Mouse (Mus musculus) left cerebral cortex, postnatal 36 days (tissue): ENCODE results near the gene Gns. TPM values are rescaled to one million over a fixed set of nuclear protein-coding genes. Genes with fewer than 3 reads are reported as not detected.

ENCODE experiments used
- DNase-seq, 2 experiments: peaks; one replicate each; pipeline ENCODE4 v3.0.0; 2021 to 2022; ENCODE audit warnings: low spot score in 2 of 2, mixed read lengths in 1 of 2
- intact Hi-C: fragments of 180-260 bp; cut with DNase I; formaldehyde crosslinking; loops from one replicate; pipeline ENCODE4 v1.15.1; 2025
- total RNA-seq, 2 experiments: library from RNA; stranded (reverse); gene quantifications; 2 replicates each; pipeline ENCODE4 v1.2.3; 2021

Gene Gns
- total RNA-seq, 2 experiments from 2014 or later: 78.5 to 80.8 TPM

DNA sequence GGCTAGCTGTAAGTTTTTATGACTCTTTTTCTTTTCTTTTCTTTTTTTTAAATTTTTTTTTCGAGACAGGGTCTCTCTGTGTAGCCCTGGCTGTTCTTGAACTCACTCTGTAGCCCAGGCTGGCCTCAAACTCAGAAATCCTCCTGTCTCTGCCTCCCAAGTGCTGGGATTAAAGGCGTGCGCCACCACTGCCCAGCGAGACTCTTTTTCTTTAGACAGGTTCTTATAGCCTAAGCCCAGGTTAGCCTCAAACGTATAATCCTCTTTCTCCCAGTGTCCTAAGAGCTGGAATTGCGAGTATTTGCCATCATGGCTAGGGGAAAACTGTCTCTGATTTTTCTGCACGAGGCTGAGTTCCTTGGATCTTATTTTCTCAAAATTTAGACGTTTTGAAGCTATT, 1.7 kb upstream of the Gns start:
- DNase-seq: no peak
- intact Hi-C loops: no loop called here

DNA sequence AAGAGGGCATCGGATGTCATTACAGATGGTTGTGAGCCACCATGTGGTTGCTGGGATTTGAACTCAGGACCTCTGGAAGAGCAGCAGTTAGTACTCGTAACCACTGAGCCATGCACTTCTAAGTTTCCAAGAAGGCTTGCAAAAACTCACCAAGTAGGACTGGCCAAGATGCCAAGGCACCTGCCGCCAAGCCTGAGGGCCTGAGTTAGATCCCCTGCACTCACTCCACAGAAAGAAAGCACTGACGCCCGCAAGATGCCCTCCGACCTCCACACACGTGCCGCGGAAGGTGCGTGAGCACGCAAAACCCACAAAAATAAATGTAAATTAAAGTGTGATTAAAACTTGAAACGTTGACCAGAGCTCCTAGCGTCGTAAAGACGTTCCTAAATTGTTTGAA, 584 bp upstream of the Gns start:
- intact Hi-C loops: no loop called here
- DNase-seq: no peak

DNA sequence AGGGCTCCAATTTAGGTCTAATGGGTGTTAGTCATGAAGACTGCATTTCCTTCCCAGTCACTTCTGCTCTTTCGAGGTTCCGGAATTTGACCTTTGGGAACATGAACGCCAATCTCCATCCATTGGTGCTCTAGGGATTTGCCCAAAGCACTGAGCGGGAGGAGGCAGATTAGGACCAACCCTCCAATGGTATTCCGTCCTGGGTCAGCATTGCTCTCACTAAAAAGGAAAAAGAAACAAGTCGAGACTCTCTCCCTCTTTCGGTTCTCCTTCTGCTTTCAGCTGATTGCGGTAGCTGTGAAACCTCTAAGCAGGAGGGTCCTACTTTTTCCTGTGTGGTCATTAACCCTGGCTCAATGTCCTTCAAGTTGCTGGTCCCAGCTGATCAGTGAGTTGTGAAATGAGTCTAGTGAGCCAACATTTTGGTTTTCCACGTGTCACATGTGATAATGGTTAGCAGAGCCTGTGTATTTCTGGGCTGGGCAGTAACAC, 937 bp downstream of the Gns start:
- no peak for DNase-seq
- intact Hi-C loops: loop anchor here (5.0 kb wide), 1 partner anchor 54 kb away; no protein-coding TSS in a partner anchor

DNA sequence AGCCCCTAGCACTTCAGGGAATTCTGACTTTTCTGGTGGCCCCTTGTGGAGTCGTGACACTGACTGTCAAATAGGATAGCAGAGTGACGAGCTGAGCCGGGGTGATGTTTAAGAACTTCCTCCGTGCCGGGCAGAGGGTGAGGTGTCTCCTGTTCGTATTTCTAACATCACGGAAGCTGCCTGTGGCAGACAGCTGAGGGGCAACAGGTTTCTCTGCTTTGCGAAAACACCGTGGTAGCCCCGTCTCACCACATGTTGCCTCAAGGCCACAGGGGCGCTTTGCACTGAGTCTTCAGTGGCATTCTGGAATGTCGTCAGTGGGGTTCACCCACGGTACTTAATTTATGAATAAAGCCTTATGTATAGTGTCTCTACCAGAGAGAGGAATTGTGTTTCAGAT, 2.4 kb downstream of the Gns start:
- intact Hi-C loops: loop anchor here (5.0 kb wide), 1 partner anchor 55 kb away; no protein-coding TSS in a partner anchor
- DNase-seq: no peak

DNA sequence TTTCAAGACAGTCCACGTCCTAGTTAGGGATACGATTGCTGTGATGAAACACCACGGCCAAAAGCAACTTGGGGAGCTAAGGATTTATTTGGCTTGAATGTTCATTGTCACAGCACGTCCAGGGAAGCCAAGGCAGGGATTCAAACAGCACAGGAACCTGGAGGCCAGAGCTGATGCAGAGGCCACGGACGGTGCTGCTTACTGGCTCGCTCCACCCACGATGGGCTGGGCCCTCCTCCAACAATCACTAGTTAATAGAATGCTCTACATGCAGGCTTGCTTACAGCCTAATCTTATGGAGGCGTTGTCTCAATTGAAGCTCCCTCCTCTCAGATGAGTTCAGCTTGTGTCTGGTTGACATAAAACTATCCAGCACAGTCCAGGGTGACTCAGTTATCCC, 2.9 kb downstream of the Gns start:
- no peak for DNase-seq
- intact Hi-C loops: loop anchor here (5.0 kb wide), 1 partner anchor 55 kb away; no protein-coding TSS in a partner anchor

DNA sequence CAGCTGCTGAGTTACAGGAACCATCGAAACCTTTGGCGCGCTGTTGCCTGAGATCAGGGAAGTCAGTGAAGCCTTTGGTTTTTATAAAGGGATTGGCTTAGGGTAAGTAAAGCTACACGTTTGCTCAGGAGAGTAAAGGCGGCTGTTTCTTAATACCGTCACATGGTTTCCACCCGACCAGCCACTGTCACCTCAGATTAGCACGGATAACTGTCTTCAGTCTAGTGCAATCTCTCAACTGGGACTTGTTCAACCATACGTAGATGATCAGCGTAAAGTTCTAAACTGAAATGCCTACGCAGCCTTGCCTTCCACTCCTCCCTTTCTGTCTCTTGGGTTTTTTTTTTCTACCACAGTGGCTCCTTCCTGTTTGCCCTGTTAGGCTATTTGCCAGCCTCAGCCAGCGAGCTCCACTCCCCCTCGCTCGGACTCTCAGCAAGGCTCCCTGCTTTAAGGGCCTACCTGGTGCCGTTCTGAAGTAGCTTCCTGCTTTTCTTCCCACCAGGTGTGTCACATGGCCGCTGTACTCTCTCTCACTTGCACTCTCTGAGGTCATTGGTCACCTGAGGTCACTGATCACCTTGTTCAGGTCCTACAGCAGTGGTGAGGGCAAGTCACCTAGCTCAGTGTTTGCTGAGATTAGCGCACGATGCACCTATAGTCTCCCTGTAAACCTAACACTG, 4.0 kb downstream of the Gns start:
- DNase-seq: no peak
- intact Hi-C loops: loop anchor here (5.0 kb wide), 1 partner anchor 57 kb away; no protein-coding TSS in a partner anchor

DNA sequence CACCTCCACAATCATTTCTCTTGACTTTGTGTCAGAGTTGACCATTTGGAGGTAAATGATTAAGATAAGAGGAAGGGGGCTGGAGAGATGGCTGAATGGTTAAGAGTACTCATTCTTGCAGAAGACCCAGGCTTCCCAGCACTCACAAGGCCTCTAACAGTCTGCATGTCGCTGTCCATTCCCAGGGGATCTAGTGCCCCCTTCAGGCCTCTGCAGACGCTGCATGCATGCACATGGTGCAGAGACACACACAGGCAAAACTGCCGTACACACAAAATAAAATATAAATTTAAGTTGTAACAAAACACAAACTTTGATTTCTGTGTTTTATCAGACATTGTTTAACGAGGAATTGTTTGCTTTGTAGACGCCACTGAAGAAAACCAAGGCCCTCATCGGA, 5.9 kb downstream of the Gns start:
- DNase-seq: no peak
- intact Hi-C loops: no loop called here

- intact Hi-C loops: no loop called here
- no peak for DNase-seq
Observed at GRCm38 (mm10) chr10:121374013-121374412, 9.1 kb downstream of the Gns start.

DNA sequence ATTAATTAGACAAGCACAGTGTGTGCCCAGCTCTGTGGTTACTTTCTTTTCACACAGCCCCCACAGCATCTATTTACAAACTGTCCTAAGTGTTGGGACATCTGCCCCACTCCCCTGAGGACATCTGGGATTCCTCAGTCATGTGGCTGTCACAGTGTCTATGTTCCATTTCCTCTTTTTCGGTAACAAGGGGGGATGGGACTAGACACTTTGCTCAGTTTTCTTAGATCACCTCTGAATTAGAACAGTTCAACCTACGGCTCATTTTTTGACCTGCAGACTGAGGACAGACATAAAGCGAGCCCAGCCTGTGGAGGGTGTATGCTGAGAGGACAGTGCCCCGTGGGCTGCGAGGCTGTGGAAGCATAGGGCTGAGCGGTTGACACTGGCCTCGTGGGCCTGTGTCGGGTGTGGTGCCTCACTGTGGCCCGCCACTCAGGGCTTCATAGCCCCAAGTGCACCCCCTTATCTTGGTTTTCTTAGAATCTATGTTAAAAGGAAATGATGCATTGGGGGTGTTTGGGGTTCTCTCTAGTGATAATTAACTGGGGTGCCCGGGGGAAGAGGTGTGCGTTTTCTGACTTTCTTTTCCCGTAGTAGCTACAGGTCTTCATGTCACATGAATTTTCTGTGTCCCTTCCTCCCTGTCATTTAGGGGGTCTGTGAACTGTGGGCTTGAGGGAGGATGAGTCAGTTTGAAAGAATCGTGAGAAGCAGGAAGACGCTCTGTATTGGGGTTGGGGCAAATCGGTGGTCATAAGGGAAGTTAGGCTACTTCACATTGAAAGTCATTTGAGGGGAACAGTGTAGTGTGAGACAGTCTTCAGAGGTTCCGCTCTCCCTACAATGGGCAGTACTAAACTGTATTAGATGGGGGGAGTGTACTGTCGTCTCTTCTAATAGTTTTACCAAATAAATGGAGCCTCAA, 10.1 kb downstream of the Gns start:
- no peak for DNase-seq
- intact Hi-C loops: no loop called here

DNA sequence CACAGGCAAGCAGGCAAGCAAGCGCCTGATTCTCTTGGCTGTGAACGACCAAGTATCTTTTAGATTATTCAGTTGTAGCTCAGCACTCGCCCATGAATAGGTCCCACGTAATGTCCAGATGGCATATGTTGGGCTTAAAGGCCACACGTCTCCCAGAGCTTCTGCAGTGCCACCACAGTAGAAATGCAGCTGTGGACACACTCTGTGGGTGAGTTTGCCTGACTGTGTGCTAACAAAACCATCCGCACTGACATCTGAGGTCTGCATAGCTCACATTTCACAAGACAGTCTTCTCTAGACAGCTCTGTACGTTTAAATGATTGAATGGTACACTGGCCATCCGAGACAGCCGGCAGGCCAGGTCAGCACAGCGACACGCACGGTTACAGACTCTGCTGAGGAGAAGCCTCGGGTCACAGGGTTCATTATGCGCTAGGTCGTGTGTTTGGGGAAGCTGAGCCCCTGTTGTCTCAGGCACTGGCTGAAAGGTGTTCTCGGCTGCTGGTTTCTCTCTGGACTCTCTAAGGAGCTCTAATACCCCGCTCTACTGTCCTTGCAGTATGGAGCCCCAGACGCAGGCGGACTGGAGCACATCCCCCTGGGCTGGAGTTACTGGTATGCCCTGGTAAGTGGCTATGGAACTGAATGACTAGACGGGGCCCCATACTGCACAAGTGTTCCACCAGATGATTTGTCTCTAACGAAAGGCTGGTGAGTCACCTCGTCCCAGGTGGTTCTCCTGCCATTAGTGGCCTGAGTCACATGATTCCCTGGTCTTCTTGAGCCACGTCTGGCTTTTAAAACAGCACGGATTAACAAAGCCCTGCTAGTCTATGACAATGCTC, 11.0 kb downstream of the Gns start:
- no peak for DNase-seq
- intact Hi-C loops: no loop called here

GRCm38 (mm10) chr10:121376530-121377271, 11.8 kb downstream of the Gns start:
- DNase-seq: no peak
- intact Hi-C loops: no loop called here

DNA sequence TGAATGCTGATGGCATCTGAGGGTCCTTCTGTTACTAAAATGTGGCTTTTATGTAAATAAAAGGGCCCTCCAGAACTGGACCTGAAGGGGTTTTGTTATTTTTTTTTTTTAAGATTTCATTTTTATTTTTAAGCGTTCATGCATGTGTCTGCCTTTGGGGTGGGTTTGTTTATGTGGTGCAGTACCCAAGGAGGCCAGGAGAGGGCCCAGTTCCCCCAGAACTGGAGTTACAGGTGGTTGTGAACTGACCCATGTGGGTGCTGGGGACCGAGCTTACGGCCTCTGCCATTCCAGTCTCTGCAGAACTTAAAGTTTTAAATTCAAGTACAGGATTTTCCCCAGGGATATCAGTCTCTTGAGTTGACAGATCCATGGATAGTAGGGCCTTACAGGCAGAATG, 14.5 kb downstream of the Gns start:
- no peak for DNase-seq
- intact Hi-C loops: no loop called here

- no peak for DNase-seq
Observed at GRCm38 (mm10) chr10:121381280-121381679, 16.4 kb downstream of the Gns start.

GRCm38 (mm10) chr10:121384710-121385109, 19.8 kb downstream of the Gns start:
- no peak for DNase-seq
- intact Hi-C loops: no loop called here

More at GRCm38 (mm10) chr10:121381280-121381679, 16.4 kb downstream of the Gns start:
- intact Hi-C loops: no loop called here

DNA sequence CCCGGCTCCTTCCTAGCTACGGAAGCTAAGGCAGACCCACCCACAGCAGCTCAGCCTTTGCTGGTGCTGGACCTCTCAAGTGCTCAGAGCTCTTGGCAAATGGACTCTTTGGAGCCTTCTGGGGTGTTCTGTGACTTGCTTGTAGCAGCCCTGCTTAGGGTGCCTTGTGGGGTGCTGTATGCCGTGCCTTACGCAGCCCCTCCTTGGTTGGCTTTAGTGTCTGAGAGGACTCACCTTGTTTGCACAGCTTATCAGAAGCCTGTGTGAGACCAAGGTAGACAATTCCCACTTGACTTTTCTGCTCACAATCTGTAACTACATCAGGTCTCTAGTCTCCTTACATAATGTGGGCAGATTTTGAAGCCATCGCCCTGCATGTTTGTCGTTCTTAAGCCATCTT, 20.8 kb downstream of the Gns start:
- intact Hi-C loops: no loop called here
- no peak for DNase-seq

GRCm38 (mm10) chr10:121386347-121386746, 21.5 kb downstream of the Gns start:
- intact Hi-C loops: no loop called here
- no peak for DNase-seq

DNA sequence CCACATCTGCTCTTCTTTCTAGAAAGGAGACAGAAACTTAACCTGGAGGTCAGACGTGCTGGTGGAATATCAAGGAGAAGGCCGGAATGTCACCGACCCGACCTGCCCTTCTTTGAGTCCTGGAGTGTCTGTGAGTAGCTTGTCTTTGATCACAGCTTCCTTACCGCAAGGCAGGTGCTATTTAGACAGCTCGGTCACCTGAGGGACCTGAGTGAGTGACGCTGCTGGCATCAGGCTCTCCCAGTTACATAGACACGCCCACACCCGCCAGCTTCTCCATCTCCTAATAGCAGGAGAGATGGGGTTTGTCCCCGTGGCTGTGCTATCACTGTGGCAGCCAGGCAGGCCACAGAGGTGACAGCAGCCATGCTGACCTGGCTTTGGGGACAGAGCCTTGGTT, 25.7 kb downstream of the Gns start:
- intact Hi-C loops: no loop called here
- DNase-seq: no peak

GRCm38 (mm10) chr10:121391901-121392300, 27.0 kb downstream of the Gns start:
- intact Hi-C loops: no loop called here

DNA sequence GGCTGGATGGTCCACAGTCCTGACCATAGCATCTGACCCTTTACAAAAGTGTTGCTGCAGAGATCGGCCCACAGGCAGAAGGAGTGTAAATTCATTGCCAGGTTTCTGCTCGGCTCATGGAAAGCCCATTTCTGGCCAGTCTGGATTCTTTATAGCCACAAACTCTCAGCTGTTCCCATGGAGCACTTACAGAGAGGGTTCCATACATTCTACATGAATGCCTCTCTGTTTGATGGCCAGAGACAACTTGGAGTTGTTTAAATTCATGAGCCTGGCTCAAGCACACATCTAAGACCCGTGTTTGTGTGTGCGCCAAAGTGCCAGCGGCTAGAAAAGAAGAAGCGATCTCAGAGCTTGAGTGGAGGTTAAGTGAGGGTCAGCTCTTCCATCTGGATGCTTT, 29.4 kb downstream of the Gns start:
- intact Hi-C loops: no loop called here
- no peak for DNase-seq

More at GRCm38 (mm10) chr10:121391901-121392300, 27.0 kb downstream of the Gns start:
- no peak for DNase-seq
